Mouse (Mus musculus) mouse embryonic stem cell (cell line): ENCODE results near the gene Necab2.

Source experiments
- in situ Hi-C, 2 experiments: fragments of 300-500 bp; cut with MboI; formaldehyde crosslinking; loops; 1 replicate in 1 of 2; 3 replicates in 1 of 2; pipeline ENCODE4 v1.14.3; 2019 to 2020; ENCODE audit warnings: low sequenced_read_pairs in 2 of 2, low pct_unique_long_range_greater_than_20kb in 1 of 2, mixed read lengths in 1 of 2; ENCODE audit not compliant: unreplicated experiment in 1 of 2

Gene Necab2

GRCm38 (mm10) chr8:119446211-119446989, at the start of gene Necab2:
Necab2 (plus strand) TSS chr8:119446719.
- in situ Hi-C loops: loop anchor here in 1 of 2 experiments (10.0 kb wide), 1 partner anchor 158 kb away; the partner anchor contains the start of gene Taf1c

GRCm38 (mm10) chr8:119398558-119398957, 48.0 kb upstream of the Necab2 start:
- in situ Hi-C loops: no loop called here

GRCm38 (mm10) chr8:119399255-119399654, 47.3 kb upstream of the Necab2 start:
- in situ Hi-C loops: no loop called here

- in situ Hi-C loops: no loop called here
These were observed 46.3 kb upstream of the Necab2 start for GRCm38 (mm10) chr8:119400122-119400671.

- in situ Hi-C loops: no loop called here
These were observed 45.6 kb upstream of the Necab2 start for GRCm38 (mm10) chr8:119400904-119401303.

- in situ Hi-C loops: no loop called here
These were observed 42.6 kb upstream of the Necab2 start for GRCm38 (mm10) chr8:119403912-119404311.

GRCm38 (mm10) chr8:119404648-119405047, 41.9 kb upstream of the Necab2 start:
- in situ Hi-C loops: no loop called here

- in situ Hi-C loops: no loop called here
These were observed 38.2 kb upstream of the Necab2 start for GRCm38 (mm10) chr8:119408311-119408710.

GRCm38 (mm10) chr8:119412037-119412734, 34.3 kb upstream of the Necab2 start:
- in situ Hi-C loops: loop anchor here in 1 of 2 experiments (5.0 kb wide), 1 partner anchor 195 kb away; the partner anchor contains the start of gene Taf1c

GRCm38 (mm10) chr8:119412735-119413498, 33.6 kb upstream of the Necab2 start:
- in situ Hi-C loops: loop anchor here in 1 of 2 experiments (5.0 kb wide), 1 partner anchor 194 kb away; the partner anchor contains the start of gene Taf1c

GRCm38 (mm10) chr8:119413605-119414004, 32.9 kb upstream of the Necab2 start:
- in situ Hi-C loops: loop anchor here in 1 of 2 experiments (5.0 kb wide), 1 partner anchor 194 kb away; the partner anchor contains the start of gene Taf1c

GRCm38 (mm10) chr8:119420318-119420717, 26.2 kb upstream of the Necab2 start:
- in situ Hi-C loops: no loop called here

- in situ Hi-C loops: no loop called here
These were observed 24.9 kb upstream of the Necab2 start for GRCm38 (mm10) chr8:119421603-119422122.

- in situ Hi-C loops: no loop called here
These were observed 24.3 kb upstream of the Necab2 start for GRCm38 (mm10) chr8:119422123-119422711.

- in situ Hi-C loops: no loop called here
These were observed 22.8 kb upstream of the Necab2 start for GRCm38 (mm10) chr8:119423631-119424141.

- in situ Hi-C loops: no loop called here
These were observed 22.3 kb upstream of the Necab2 start for GRCm38 (mm10) chr8:119424199-119424733.

GRCm38 (mm10) chr8:119424740-119425139, 21.8 kb upstream of the Necab2 start:
- in situ Hi-C loops: no loop called here
